Mouse (Mus musculus): Measurements from ENCODE around the gene Aebp2. TPM values are rescaled to one million over a fixed set of nuclear protein-coding genes. Genes with fewer than 3 reads are reported as not detected.
A peak's percentile ranks its signal among the peaks of the same experiment; 100 is the strongest.
"Not testable (repeated sequence)": the region's sequence is repeated elsewhere in the genome, so short reads cannot be mapped to it uniquely, and the experiment has no call there.

Gene Aebp2
- polyA plus RNA-seq, 1 experiment from 2014 or later: 7.7 TPM

- no peaks in the 10 kb centered on the region for H3K4me1 ChIP-seq (ENCODE audit: control insufficient read depth, insufficient read depth, low read length)
- no peak overlapping the region for H3K4me3 ChIP-seq (ENCODE audit: low read depth, low read length)
- DNase-seq (ENCODE audit: low spot score): peak; percentile 52
- ATAC-seq: peak; percentile 55; the same call in 1 of the 2 replicates
- H3K9me3 ChIP-seq (replicated peaks; ENCODE audit: control insufficient read depth, low read length): no peaks in the 10 kb centered on the region
- no peak overlapping the region for H3K27ac ChIP-seq (ENCODE audit: low read depth, low read length)
- H3K36me3 ChIP-seq (ENCODE audit: control insufficient read depth, insufficient read depth, low read length): peaks cover 37% of the 10 kb centered on the region; the same call in 1 of the 2 replicates
- H3K9ac ChIP-seq (ENCODE audit: low read length): no peak overlapping the region
- H3K27me3 ChIP-seq (replicated peaks; ENCODE audit: control insufficient read depth, insufficient read depth, low read length): no peaks in the 10 kb centered on the region
- H3K4me2 ChIP-seq (ENCODE audit: low read length): no peak overlapping the region
- 71% methylated on average over 7 of the region's 7 CpGs for WGBS
Measured at GRCm38 (mm10) chr6:140651923-140652322, 29.5 kb downstream of the Aebp2 start.

- H3K27ac ChIP-seq (ENCODE audit: low read depth, low read length): no peak overlapping the region
- no peak overlapping the region for H3K4me2 ChIP-seq (ENCODE audit: low read length)
- H3K4me1 ChIP-seq (ENCODE audit: control insufficient read depth, insufficient read depth, low read length): no peaks in the 10 kb centered on the region
- no peak overlapping the region for H3K4me3 ChIP-seq (ENCODE audit: low read depth, low read length)
- 92% methylated on average over 7 of the region's 7 CpGs for WGBS
- DNase-seq (ENCODE audit: low spot score) (no peak), ATAC-seq (no peak)
- no peaks in the 10 kb centered on the region for H3K27me3 ChIP-seq (replicated peaks; ENCODE audit: control insufficient read depth, insufficient read depth, low read length)
- H3K9me3 ChIP-seq (replicated peaks; ENCODE audit: control insufficient read depth, low read length): no peaks in the 10 kb centered on the region
- peaks cover 20% of the 10 kb centered on the region; the same call in 1 of the 2 replicates for H3K36me3 ChIP-seq (ENCODE audit: control insufficient read depth, insufficient read depth, low read length)
- no peak overlapping the region for H3K9ac ChIP-seq (ENCODE audit: low read length)
Measured at GRCm38 (mm10) chr6:140655451-140655850, 33.0 kb downstream of the Aebp2 start.

- Histone ChIP-seq H3K4me3 (ENCODE audit: low read depth, low read length) (no peak overlapping the region), H3K4me2 (ENCODE audit: low read length) (no peak overlapping the region), H3K4me1 (ENCODE audit: control insufficient read depth, insufficient read depth, low read length) (no peaks in the 10 kb centered on the region), H3K27ac (ENCODE audit: low read depth, low read length) (no peak overlapping the region), H3K27me3 (replicated peaks; ENCODE audit: control insufficient read depth, insufficient read depth, low read length) (no peaks in the 10 kb centered on the region), H3K9me3 (replicated peaks; ENCODE audit: control insufficient read depth, low read length) (no peaks in the 10 kb centered on the region), H3K36me3 (ENCODE audit: control insufficient read depth, insufficient read depth, low read length) (peaks cover 15% of the 10 kb centered on the region; the same call in 1 of the 2 replicates), H3K9ac (ENCODE audit: low read length) (no peak overlapping the region)
- DNase-seq (ENCODE audit: low spot score): no peak
- no peak for ATAC-seq
- WGBS: 87% methylated on average over 3 of the region's 3 CpGs
Measured at GRCm38 (mm10) chr6:140656991-140657390, 34.5 kb downstream of the Aebp2 start.

- WGBS: 75% methylated on average over 3 of the region's 3 CpGs
Measured at GRCm38 (mm10) chr6:140657920-140658522, 35.6 kb downstream of the Aebp2 start.

GRCm38 (mm10) chr6:140661111-140661510 is 38.6 kb downstream of the Aebp2 start:
- H3K4me1 ChIP-seq (ENCODE audit: control insufficient read depth, insufficient read depth, low read length): no peaks in the 10 kb centered on the region; the same call in 1 of the 2 replicates
- H3K4me3 ChIP-seq (ENCODE audit: low read depth, low read length): no peak overlapping the region
- H3K36me3 ChIP-seq (ENCODE audit: control insufficient read depth, insufficient read depth, low read length): no peaks in the 10 kb centered on the region
- no peaks in the 10 kb centered on the region for H3K27me3 ChIP-seq (replicated peaks; ENCODE audit: control insufficient read depth, insufficient read depth, low read length)
- DNase-seq (ENCODE audit: low spot score) (peak; percentile 54), ATAC-seq (peak; percentile 41; the same call in 1 of the 2 replicates)
- no peak overlapping the region for H3K9ac ChIP-seq (ENCODE audit: low read length)
- H3K4me2 ChIP-seq (ENCODE audit: low read length): no peak overlapping the region
- 82% methylated on average over 10 of the region's 10 CpGs for WGBS
- no peaks in the 10 kb centered on the region for H3K9me3 ChIP-seq (replicated peaks; ENCODE audit: control insufficient read depth, low read length)
- no peak overlapping the region for H3K27ac ChIP-seq (ENCODE audit: low read depth, low read length)

More at GRCm38 (mm10) chr6:140657920-140658522, 35.6 kb downstream of the Aebp2 start:
- ATAC-seq (no peak), DNase-seq (ENCODE audit: low spot score) (no peak)
- no peaks in the 10 kb centered on the region for H3K27me3 ChIP-seq (replicated peaks; ENCODE audit: control insufficient read depth, insufficient read depth, low read length)
- H3K4me3 ChIP-seq (ENCODE audit: low read depth, low read length): no peak overlapping the region
- no peak overlapping the region for H3K4me2 ChIP-seq (ENCODE audit: low read length)
- no peak overlapping the region for H3K9ac ChIP-seq (ENCODE audit: low read length)
- no peaks in the 10 kb centered on the region for H3K9me3 ChIP-seq (replicated peaks; ENCODE audit: control insufficient read depth, low read length)
- peaks cover 12% of the 10 kb centered on the region; the same call in 1 of the 2 replicates for H3K36me3 ChIP-seq (ENCODE audit: control insufficient read depth, insufficient read depth, low read length)
- H3K27ac ChIP-seq (ENCODE audit: low read depth, low read length): no peak overlapping the region
- no peaks in the 10 kb centered on the region for H3K4me1 ChIP-seq (ENCODE audit: control insufficient read depth, insufficient read depth, low read length)

GRCm38 (mm10) chr6:140661777-140662176 is 39.3 kb downstream of the Aebp2 start:
- H3K27me3 ChIP-seq (replicated peaks; ENCODE audit: control insufficient read depth, insufficient read depth, low read length): no peaks in the 10 kb centered on the region
- H3K4me1 ChIP-seq (ENCODE audit: control insufficient read depth, insufficient read depth, low read length): peaks cover 4% of the 10 kb centered on the region; the same call in 1 of the 2 replicates
- no peak overlapping the region for H3K9ac ChIP-seq (ENCODE audit: low read length)
- no peak overlapping the region for H3K27ac ChIP-seq (ENCODE audit: low read depth, low read length)
- WGBS: 90% methylated on average over 7 of the region's 7 CpGs
- no peaks in the 10 kb centered on the region for H3K9me3 ChIP-seq (replicated peaks; ENCODE audit: control insufficient read depth, low read length)
- H3K4me3 ChIP-seq (ENCODE audit: low read depth, low read length): no peak overlapping the region
- DNase-seq (ENCODE audit: low spot score) (no peak), ATAC-seq (no peak)
- H3K4me2 ChIP-seq (ENCODE audit: low read length): no peak overlapping the region
- H3K36me3 ChIP-seq (ENCODE audit: control insufficient read depth, insufficient read depth, low read length): no peaks in the 10 kb centered on the region

- DNase-seq (ENCODE audit: low spot score) (no peak), ATAC-seq (no peak)
- Histone ChIP-seq H3K27ac (ENCODE audit: low read depth, low read length) (no peak overlapping the region), H3K36me3 (ENCODE audit: control insufficient read depth, insufficient read depth, low read length) (no peaks in the 10 kb centered on the region), H3K4me1 (ENCODE audit: control insufficient read depth, insufficient read depth, low read length) (peaks cover 5% of the 10 kb centered on the region; the same call in 1 of the 2 replicates), H3K4me3 (ENCODE audit: low read depth, low read length) (no peak overlapping the region), H3K9me3 (replicated peaks; ENCODE audit: control insufficient read depth, low read length) (no peaks in the 10 kb centered on the region), H3K4me2 (ENCODE audit: low read length) (no peak overlapping the region), H3K27me3 (replicated peaks; ENCODE audit: control insufficient read depth, insufficient read depth, low read length) (no peaks in the 10 kb centered on the region), H3K9ac (ENCODE audit: low read length) (no peak overlapping the region)
- WGBS: 86% methylated on average over 6 of the region's 6 CpGs
Measured at GRCm38 (mm10) chr6:140662290-140662689, 39.8 kb downstream of the Aebp2 start.

- H3K4me3 ChIP-seq (ENCODE audit: low read depth, low read length); H3K9ac ChIP-seq (ENCODE audit: low read length); H3K36me3 ChIP-seq (ENCODE audit: control insufficient read depth, insufficient read depth, low read length); H3K27me3 ChIP-seq (replicated peaks; ENCODE audit: control insufficient read depth, insufficient read depth, low read length); H3K27ac ChIP-seq (ENCODE audit: low read depth, low read length); H3K9me3 ChIP-seq (replicated peaks; ENCODE audit: control insufficient read depth, low read length); ATAC-seq; H3K4me1 ChIP-seq (ENCODE audit: control insufficient read depth, insufficient read depth, low read length); H3K4me2 ChIP-seq (ENCODE audit: low read length); DNase-seq (ENCODE audit: low spot score): not testable (repeated sequence)
- 68% methylated on average over 3 of the region's 3 CpGs for WGBS
Measured at GRCm38 (mm10) chr6:140662697-140663096, 40.2 kb downstream of the Aebp2 start.

- ATAC-seq (no peak), DNase-seq (ENCODE audit: low spot score) (no peak)
- H3K4me2 ChIP-seq (ENCODE audit: low read length): no peak overlapping the region
- no peak overlapping the region for H3K9ac ChIP-seq (ENCODE audit: low read length)
- H3K36me3 ChIP-seq (ENCODE audit: control insufficient read depth, insufficient read depth, low read length): no peaks in the 10 kb centered on the region
- 85% methylated on average over 5 of the region's 5 CpGs for WGBS
- no peaks in the 10 kb centered on the region for H3K27me3 ChIP-seq (replicated peaks; ENCODE audit: control insufficient read depth, insufficient read depth, low read length)
- peaks cover 8% of the 10 kb centered on the region for H3K4me1 ChIP-seq (ENCODE audit: control insufficient read depth, insufficient read depth, low read length)
- no peak overlapping the region for H3K27ac ChIP-seq (ENCODE audit: low read depth, low read length)
- H3K9me3 ChIP-seq (replicated peaks; ENCODE audit: control insufficient read depth, low read length): no peaks in the 10 kb centered on the region
- H3K4me3 ChIP-seq (ENCODE audit: low read depth, low read length): no peak overlapping the region
Measured at GRCm38 (mm10) chr6:140664611-140665010, 42.1 kb downstream of the Aebp2 start.

Data from forebrain, embryonic 14.5 days (tissue).